Mouse (Mus musculus): ENCODE measurements at regions not wholly inside any gene's neighbourhood (a gene's known extent, or its start where the extent isn't known, plus 50 kb on each side); places are given as distances from the start of the nearest gene placed in this dataset.

DNA sequence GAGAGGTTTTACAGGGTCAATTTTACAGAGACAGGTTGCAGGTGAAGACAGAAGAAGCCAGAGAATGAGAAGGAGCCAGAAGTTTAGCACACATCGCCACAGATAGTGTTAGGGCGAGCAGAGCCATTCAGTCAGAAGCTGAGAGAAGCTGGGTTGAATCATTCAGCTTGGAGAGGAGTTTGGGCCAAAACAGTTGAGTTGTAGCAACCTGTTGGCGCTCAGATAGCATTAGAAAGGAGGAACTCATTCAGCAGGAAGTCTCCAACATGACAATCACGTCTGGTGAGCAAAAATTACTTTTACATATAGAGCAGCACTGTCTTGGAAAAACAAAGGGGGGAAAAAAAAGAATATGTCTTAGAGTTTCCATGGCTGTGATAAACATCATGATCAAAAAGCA, 53.2 kb downstream of the Fam43a start:
- Histone ChIP-seq H3K27me3 (ENCODE audit: insufficient read depth, low read length) (no peaks in the 10 kb centered on the region), H3K4me3 (ENCODE audit: low read length) (no peak overlapping the region), H3K9ac (replicated peaks; ENCODE audit: low read length) (no peak overlapping the region), H3K36me3 (ENCODE audit: insufficient read depth, low read length) (no peaks in the 10 kb centered on the region), H3K4me1 (ENCODE audit: insufficient read depth, low read length) (no peaks in the 10 kb centered on the region), H3K27ac (no peak overlapping the region), H3K9me3 (ENCODE audit: low read length) (no peaks in the 10 kb centered on the region), H3K4me2 (ENCODE audit: low read depth, low read length) (no peak overlapping the region)
- no peak for TF ChIP-seq CTCF (IDR thresholded peaks at IDR 0.05; ENCODE audit: low read depth)
- ATAC-seq = no peak
- no peak for DNase-seq (ENCODE audit: low spot score)
- WGBS = 86% methylated on average over 4 of the region's 4 CpGs

DNA sequence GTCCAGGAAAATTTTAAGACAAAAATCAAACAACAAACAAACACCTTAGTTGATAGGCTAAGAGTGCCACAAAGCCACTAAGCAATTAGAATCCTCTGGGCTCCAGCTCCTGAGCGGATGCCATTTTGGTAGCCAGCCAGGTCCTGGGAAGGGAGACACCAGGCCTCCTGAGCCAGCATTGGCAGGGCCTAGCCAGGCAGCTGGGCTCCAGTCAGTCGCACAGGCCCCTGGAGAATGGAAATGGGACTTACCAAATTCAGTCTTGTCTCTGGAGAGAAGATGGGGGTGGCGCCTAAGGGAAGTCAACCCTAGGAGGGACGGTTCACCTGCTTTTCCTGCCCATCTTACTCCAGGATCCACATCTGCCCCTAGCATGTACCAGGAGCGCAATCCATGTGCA, 54.3 kb downstream of the Fam43a start:
- no peak for TF ChIP-seq CTCF (IDR thresholded peaks at IDR 0.05; ENCODE audit: low read depth)
- Histone ChIP-seq H3K9me3 (ENCODE audit: low read length) (no peaks in the 10 kb centered on the region), H3K4me1 (ENCODE audit: insufficient read depth, low read length) (no peaks in the 10 kb centered on the region), H3K4me2 (ENCODE audit: low read depth, low read length) (no peak overlapping the region), H3K27me3 (ENCODE audit: insufficient read depth, low read length) (no peaks in the 10 kb centered on the region), H3K4me3 (ENCODE audit: low read length) (no peak overlapping the region), H3K27ac (no peak overlapping the region), H3K9ac (replicated peaks; ENCODE audit: low read length) (no peak overlapping the region), H3K36me3 (ENCODE audit: insufficient read depth, low read length) (no peaks in the 10 kb centered on the region)
- DNase-seq (ENCODE audit: low spot score) (peak; percentile 79), ATAC-seq (peak; percentile 49; the same call in 1 of the 2 replicates)
- 62% methylated on average over 5 of the region's 5 CpGs for WGBS

DNA sequence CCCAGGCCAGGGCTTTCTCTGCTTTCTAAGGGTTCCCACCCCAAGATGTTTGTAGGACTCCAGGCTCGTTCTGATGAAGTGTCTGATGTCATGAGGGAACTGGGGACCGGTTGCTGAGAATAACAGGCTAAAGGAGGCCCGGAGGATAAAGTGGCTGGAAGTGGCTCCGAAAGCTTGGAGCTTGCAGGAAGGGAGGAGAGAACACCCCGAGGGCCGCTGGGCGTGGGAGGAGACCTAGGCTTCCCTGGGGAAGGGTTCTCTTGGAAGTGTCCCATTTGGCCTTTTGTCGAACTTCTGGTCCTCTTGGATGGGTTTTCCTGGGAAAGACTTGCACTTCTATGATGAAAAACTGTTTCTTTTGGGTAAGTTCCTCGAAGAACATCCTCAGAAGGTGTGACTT, 54.7 kb downstream of the Fam43a start:
- no peaks in the 10 kb centered on the region for H3K9me3 ChIP-seq (ENCODE audit: low read length)

DNA sequence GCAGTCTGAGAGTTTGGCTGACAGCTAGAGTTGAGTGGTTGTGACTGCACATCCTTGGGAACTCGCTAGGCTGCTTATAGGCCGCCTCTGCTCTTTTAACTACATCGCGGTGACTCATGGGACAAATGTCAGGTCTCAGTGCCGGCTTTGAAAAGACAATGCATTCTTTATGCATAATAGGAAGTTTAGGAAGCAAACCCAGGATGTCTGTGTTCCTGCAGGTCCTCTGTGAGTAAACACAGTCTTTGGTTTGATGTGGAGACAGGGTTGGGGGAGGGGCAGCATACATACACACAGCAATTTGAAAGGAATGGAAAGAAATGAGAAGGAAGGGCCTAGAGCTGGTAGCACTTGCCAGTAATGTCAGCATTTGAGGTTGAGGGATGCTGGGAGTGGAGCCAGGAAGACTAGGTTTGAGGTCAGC, 56.3 kb downstream of the Fam43a start:
- H3K4me1 ChIP-seq (ENCODE audit: insufficient read depth, low read length) = no peaks in the 10 kb centered on the region
- H3K36me3 ChIP-seq (ENCODE audit: insufficient read depth, low read length) = no peaks in the 10 kb centered on the region
- DNase-seq (ENCODE audit: low spot score) = peak; percentile 29
- H3K27me3 ChIP-seq (ENCODE audit: insufficient read depth, low read length) = no peaks in the 10 kb centered on the region
- ATAC-seq = no peak
- TF ChIP-seq CTCF (IDR thresholded peaks at IDR 0.05; ENCODE audit: low read depth) = no peak
- no peak overlapping the region for H3K27ac ChIP-seq
- H3K4me2 ChIP-seq (ENCODE audit: low read depth, low read length) = no peak overlapping the region
- H3K9ac ChIP-seq (replicated peaks; ENCODE audit: low read length) = no peak overlapping the region
- WGBS = 42% methylated on average over 5 of the region's 5 CpGs
- H3K9me3 ChIP-seq (ENCODE audit: low read length) = no peaks in the 10 kb centered on the region
- H3K4me3 ChIP-seq (ENCODE audit: low read length) = no peak overlapping the region

More for the DNA sequence above, 54.7 kb downstream of the Fam43a start:
- DNase-seq (ENCODE audit: low spot score) (no peak), ATAC-seq (no peak)
- no peaks in the 10 kb centered on the region for H3K4me1 ChIP-seq (ENCODE audit: insufficient read depth, low read length)
- H3K36me3 ChIP-seq (ENCODE audit: insufficient read depth, low read length) = no peaks in the 10 kb centered on the region
- no peak overlapping the region for H3K4me3 ChIP-seq (ENCODE audit: low read length)
- no peak overlapping the region for H3K4me2 ChIP-seq (ENCODE audit: low read depth, low read length)
- no peak for TF ChIP-seq CTCF (IDR thresholded peaks at IDR 0.05; ENCODE audit: low read depth)
- 75% methylated on average over 9 of the region's 9 CpGs for WGBS
- no peak overlapping the region for H3K9ac ChIP-seq (replicated peaks; ENCODE audit: low read length)
- H3K27ac ChIP-seq = no peak overlapping the region
- H3K27me3 ChIP-seq (ENCODE audit: insufficient read depth, low read length) = no peaks in the 10 kb centered on the region

DNA sequence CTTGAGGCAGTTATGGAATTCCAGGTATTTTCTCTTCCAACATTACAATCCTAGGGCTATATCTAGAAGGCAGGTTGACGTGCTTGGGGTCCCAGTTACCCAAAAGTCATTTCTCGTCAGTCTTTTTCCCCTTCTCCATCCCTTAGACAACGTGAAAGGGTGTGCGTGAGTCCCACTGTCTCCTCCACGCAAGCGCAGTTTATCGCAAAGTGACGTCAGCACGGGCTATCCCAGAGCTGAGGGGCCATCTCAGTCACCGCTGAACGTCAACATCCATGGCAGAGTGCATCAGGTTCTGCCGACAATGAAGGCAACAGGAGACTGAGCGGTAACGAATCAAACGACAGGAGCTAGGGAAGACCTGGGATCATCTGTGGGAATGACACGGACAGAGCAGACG, 57.4 kb downstream of the Fam43a start:
- no peak overlapping the region for H3K9ac ChIP-seq (replicated peaks; ENCODE audit: low read length)
- 91% methylated on average over 17 of the region's 17 CpGs for WGBS
- TF ChIP-seq CTCF (IDR thresholded peaks at IDR 0.05; ENCODE audit: low read depth) = no peak
- H3K27ac ChIP-seq = no peak overlapping the region
- no peaks in the 10 kb centered on the region for H3K27me3 ChIP-seq (ENCODE audit: insufficient read depth, low read length)
- H3K36me3 ChIP-seq (ENCODE audit: insufficient read depth, low read length) = no peaks in the 10 kb centered on the region
- no peak overlapping the region for H3K4me2 ChIP-seq (ENCODE audit: low read depth, low read length)
- H3K4me1 ChIP-seq (ENCODE audit: insufficient read depth, low read length) = no peaks in the 10 kb centered on the region
- no peak overlapping the region for H3K4me3 ChIP-seq (ENCODE audit: low read length)
- DNase-seq (ENCODE audit: low spot score) = no peak
- ATAC-seq = no peak
- no peaks in the 10 kb centered on the region for H3K9me3 ChIP-seq (ENCODE audit: low read length)

DNA sequence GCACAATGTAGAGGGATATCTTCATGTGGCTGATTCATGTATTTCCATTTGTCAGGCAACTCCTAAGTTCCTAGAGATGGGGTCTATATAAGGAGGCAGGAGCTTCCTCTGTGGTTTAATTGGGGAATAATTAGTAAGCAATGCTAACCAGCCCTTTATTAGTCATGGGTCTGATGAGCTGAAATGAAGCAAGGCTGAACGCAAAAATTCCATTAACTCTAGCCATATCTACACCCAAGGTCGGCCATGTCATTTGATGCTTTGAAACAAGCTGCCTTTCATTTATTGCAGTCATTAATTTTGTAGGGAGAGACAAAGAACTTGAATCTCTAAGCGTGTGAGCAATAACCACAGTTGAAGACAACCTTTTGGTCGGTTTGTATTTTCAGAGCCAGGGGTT, 59.4 kb downstream of the Fam43a start:
- Histone ChIP-seq H3K4me3 (ENCODE audit: low read length) (no peak overlapping the region), H3K9ac (replicated peaks; ENCODE audit: low read length) (no peak overlapping the region), H3K9me3 (ENCODE audit: low read length) (no peaks in the 10 kb centered on the region), H3K27me3 (ENCODE audit: insufficient read depth, low read length) (no peaks in the 10 kb centered on the region), H3K4me1 (ENCODE audit: insufficient read depth, low read length) (no peaks in the 10 kb centered on the region), H3K27ac (no peak overlapping the region), H3K4me2 (ENCODE audit: low read depth, low read length) (no peak overlapping the region), H3K36me3 (ENCODE audit: insufficient read depth, low read length) (no peaks in the 10 kb centered on the region)
- DNase-seq (ENCODE audit: low spot score) (no peak), ATAC-seq (no peak)
- WGBS = 78% methylated on average over 4 of the region's 4 CpGs
- TF ChIP-seq CTCF (IDR thresholded peaks at IDR 0.05; ENCODE audit: low read depth) = no peak

DNA sequence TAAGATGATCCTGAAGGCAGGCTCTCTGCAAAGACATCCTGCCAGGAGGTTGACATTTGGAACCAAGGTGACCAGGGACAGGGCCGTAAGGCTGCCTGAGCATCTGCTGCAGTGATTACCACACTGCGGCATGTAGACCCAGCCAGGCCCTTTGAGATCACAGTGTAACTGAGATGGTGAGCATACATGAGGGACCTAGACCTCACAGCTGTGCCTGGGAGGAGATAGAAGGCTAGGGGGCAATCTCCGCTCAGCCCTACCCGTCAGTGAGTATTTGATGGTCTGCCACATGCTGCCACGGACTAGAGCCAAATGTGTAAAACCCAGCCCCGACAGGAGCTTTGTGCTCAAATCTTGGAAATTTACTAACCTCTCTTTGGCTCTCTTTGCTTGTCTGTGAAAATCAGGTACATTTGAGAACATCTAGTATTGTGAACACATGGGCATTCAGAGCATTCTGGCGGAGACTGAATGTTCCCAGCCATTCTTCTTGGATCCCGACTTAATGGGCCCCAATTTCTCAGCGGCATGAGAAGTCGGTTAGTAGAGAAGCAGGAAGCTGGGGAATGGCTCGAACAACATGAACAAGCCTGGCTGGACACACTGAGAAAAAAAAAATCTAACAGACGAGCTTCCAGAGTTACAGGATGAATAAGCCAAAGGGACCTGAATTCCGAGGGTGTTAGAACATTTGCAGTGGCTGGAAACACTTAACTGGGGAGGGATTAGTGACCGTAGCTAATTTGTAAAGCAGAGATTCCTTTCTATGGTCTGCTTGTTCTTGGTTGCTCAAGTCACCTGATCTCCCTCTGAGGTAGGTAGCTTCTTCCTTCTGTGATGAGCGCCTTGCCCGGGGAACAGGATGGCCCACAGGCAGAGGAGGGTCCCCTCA, 61.8 kb downstream of the Fam43a start:
- Histone ChIP-seq H3K9me3 (ENCODE audit: low read length) (no peaks in the 10 kb centered on the region), H3K27ac (no peak overlapping the region; the same call in 1 of the 2 replicates), H3K4me1 (ENCODE audit: insufficient read depth, low read length) (no peaks in the 10 kb centered on the region), H3K4me3 (ENCODE audit: low read length) (no peak overlapping the region), H3K9ac (replicated peaks; ENCODE audit: low read length) (no peak overlapping the region), H3K4me2 (ENCODE audit: low read depth, low read length) (no peak overlapping the region), H3K36me3 (ENCODE audit: insufficient read depth, low read length) (no peaks in the 10 kb centered on the region), H3K27me3 (ENCODE audit: insufficient read depth, low read length) (no peaks in the 10 kb centered on the region)
- TF ChIP-seq CTCF (IDR thresholded peaks at IDR 0.05; ENCODE audit: low read depth) = no peak
- peak; percentile 56; the same call in 1 of the 2 replicates for ATAC-seq
- WGBS = 60% methylated on average over 16 of the region's 16 CpGs
- DNase-seq (ENCODE audit: low spot score) = peak; percentile 35

Data from hindbrain, postnatal 0 days (tissue).